Mouse (Mus musculus): Measurements from ENCODE around the gene Haghl.

- no peak for TF ChIP-seq CTCF (IDR thresholded peaks at IDR 0.05; ENCODE audit: insufficient read depth, low read length)
- 0 out of 2 replicates have a peak, but pooled peaks have one; percentile 4 for TF ChIP-seq POLR2A (IDR thresholded peaks at IDR 0.05; ENCODE audit: borderline replicate concordance, extremely low read depth, low read depth, low read length)
Observed at GRCm38 (mm10) chr17:25830200-25830753, 44.8 kb upstream of the Haghl start.

All from lung, adult 2 months (tissue).